Mouse (Mus musculus) intestine, embryonic 15.5 days (tissue): ENCODE results near the gene Lhx3. TPM values are rescaled to one million over a fixed set of nuclear protein-coding genes. Genes with fewer than 3 reads are reported as not detected.

Source experiments
- ATAC-seq: fragments of 200-750 bp; cut with Nextera tagmentation; 2 replicates; pipeline ENCODE4 v1.8.0; 2017; ENCODE audit warnings: moderate TSS enrichment, moderate library complexity
- H3K27ac ChIP-seq: fragments of 300-500 bp; sonication (generic); 2 replicates; pipeline ENCODE4 v1.5.1; 2015; ENCODE audit warnings: mild to moderate bottlenecking, inconsistent platforms
- H3K27me3 ChIP-seq: fragments of 300-500 bp; sonication (generic); replicated peaks from 2 replicates; pipeline ENCODE4 v1.6.1; 2015; ENCODE audit warnings: inconsistent platforms
- H3K36me3 ChIP-seq: fragments of 300-500 bp; sonication (generic); 2 replicates; pipeline ENCODE4 v1.6.1; 2015; ENCODE audit warnings: inconsistent platforms
- H3K4me1 ChIP-seq: fragments of 300-500 bp; sonication (generic); replicated peaks from 2 replicates; pipeline ENCODE4 v1.6.1; 2015; ENCODE audit warnings: inconsistent platforms
- H3K4me2 ChIP-seq: fragments of 300-500 bp; sonication (generic); replicated peaks from 2 replicates; pipeline ENCODE4 v1.6.1; 2015; ENCODE audit warnings: mild to moderate bottlenecking, inconsistent platforms
- H3K4me3 ChIP-seq: fragments of 300-500 bp; sonication (generic); replicated peaks from 2 replicates; pipeline ENCODE4 v1.5.1; 2015; ENCODE audit warnings: inconsistent platforms
- H3K9ac ChIP-seq: fragments of 300-500 bp; sonication (generic); 2 replicates; pipeline ENCODE4 v1.6.1; 2015; ENCODE audit warnings: inconsistent platforms
- H3K9me3 ChIP-seq: fragments of 300-500 bp; sonication (generic); 2 replicates; pipeline ENCODE4 v1.6.1; 2016; ENCODE audit warnings: inconsistent platforms
- WGBS: fragments of 180-500 bp; shearing (Covaris S2); methylation state at CpG from one replicate; pipeline ENCODE4 v1.1.7; 2015; 5-methylcytosine and 5-hydroxymethylcytosine counted together
- polyA plus RNA-seq: library from polyadenylated mRNA; unstranded; fragments of >200 nt; fragmentation: Nextera tagmentation; extraction: Ambion mirVana; gene quantifications from 2 replicates; pipeline ENCODE4 v1.2.1, GENCODE M21; 2015

Lhx3 gene
- polyA plus RNA-seq, result not detected in 2 replicates

- Histone ChIP-seq H3K4me3 (no peak within 1 kb of the TSS), H3K4me1 (peaks cover 9% of the 10 kb centered on the region; the same call in 1 of the 2 replicates), H3K9me3 (no peaks in the 10 kb centered on the region), H3K9ac (no peak within 1 kb of the TSS), H3K27ac (no peak within 1 kb of the TSS), H3K4me2 (peak within 1 kb of the TSS; percentile 38; the same call in 1 of the 2 replicates), H3K36me3 (peaks cover 25% of the 10 kb centered on the region), H3K27me3 (peaks cover 48% of the 10 kb centered on the region)
- 7% methylated on average over 19 of the region's 19 CpGs for WGBS
- ATAC-seq, result peak; percentile 96
These were observed at the start of gene Lhx3 for GRCm38 (mm10) chr2:26208126-26208789. TSS of gene Lhx3 (minus strand) at chr2:26208289.

GRCm38 (mm10) chr2:26257315-26258096 lies 49.4 kb upstream of the Lhx3 start:
- H3K4me3 ChIP-seq, result no peak overlapping the region
- WGBS, result 80% methylated on average over 16 of the region's 16 CpGs
- H3K4me2 ChIP-seq, result no peak overlapping the region
- H3K4me1 ChIP-seq, result no peaks in the 10 kb centered on the region
- no peak overlapping the region for H3K27ac ChIP-seq
- H3K27me3 ChIP-seq, result no peaks in the 10 kb centered on the region
- H3K36me3 ChIP-seq, result no peaks in the 10 kb centered on the region
- no peak overlapping the region for H3K9ac ChIP-seq
- ATAC-seq, result peak; percentile 60; the same call in 1 of the 2 replicates
- no peaks in the 10 kb centered on the region for H3K9me3 ChIP-seq

DNA sequence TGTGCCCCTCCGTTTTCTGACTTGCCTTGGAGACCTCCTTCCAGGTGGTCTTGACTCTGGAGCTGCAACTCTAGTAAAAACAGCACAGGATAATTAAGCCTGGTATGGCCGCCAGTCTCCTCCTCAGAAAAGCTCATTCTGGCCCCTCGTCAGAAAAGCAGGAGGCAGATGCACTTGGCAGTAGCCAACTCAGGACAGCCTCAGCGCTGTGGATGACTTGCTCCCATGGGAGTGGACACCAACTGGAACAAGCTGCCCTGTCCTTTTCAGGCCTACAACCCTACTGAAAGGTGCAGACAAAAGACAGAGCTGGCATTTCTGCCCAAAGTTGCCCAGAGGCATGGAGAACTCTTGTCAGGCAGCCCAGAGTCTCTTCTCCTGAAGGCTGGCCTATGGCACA lies 46.7 kb upstream of the Lhx3 start:
- Histone ChIP-seq H3K36me3 (no peaks in the 10 kb centered on the region), H3K27me3 (no peaks in the 10 kb centered on the region), H3K9ac (no peak overlapping the region), H3K4me3 (no peak overlapping the region), H3K9me3 (no peaks in the 10 kb centered on the region), H3K27ac (no peak overlapping the region), H3K4me1 (no peaks in the 10 kb centered on the region), H3K4me2 (no peak overlapping the region)
- ATAC-seq, result no peak
- WGBS, result 55% methylated on average over 4 of the region's 4 CpGs

- Histone ChIP-seq H3K27ac (no peak overlapping the region), H3K27me3 (no peaks in the 10 kb centered on the region), H3K9me3 (no peaks in the 10 kb centered on the region), H3K9ac (no peak overlapping the region), H3K4me2 (no peak overlapping the region), H3K4me1 (no peaks in the 10 kb centered on the region), H3K36me3 (no peaks in the 10 kb centered on the region), H3K4me3 (no peak overlapping the region)
- 58% methylated on average over 8 of the region's 8 CpGs for WGBS
- no peak for ATAC-seq
These were observed 44.6 kb upstream of the Lhx3 start for GRCm38 (mm10) chr2:26252514-26253206.

- Histone ChIP-seq H3K27me3 (no peaks in the 10 kb centered on the region), H3K4me1 (no peaks in the 10 kb centered on the region), H3K4me2 (no peak overlapping the region), H3K4me3 (no peak overlapping the region), H3K9ac (no peak overlapping the region), H3K9me3 (no peaks in the 10 kb centered on the region), H3K27ac (no peak overlapping the region), H3K36me3 (no peaks in the 10 kb centered on the region)
- peak; percentile 68; the same call in 1 of the 2 replicates for ATAC-seq
- WGBS, result 34% methylated on average over 3 of the region's 3 CpGs
These were observed 39.4 kb upstream of the Lhx3 start for GRCm38 (mm10) chr2:26247531-26247930.

- H3K36me3 ChIP-seq, result no peaks in the 10 kb centered on the region
- H3K4me3 ChIP-seq, result no peak overlapping the region
- H3K9me3 ChIP-seq, result no peaks in the 10 kb centered on the region
- peaks cover 18% of the 10 kb centered on the region for H3K4me1 ChIP-seq
- H3K9ac ChIP-seq, result no peak overlapping the region
- H3K27ac ChIP-seq, result no peak overlapping the region
- no peak overlapping the region for H3K4me2 ChIP-seq
- no peak for ATAC-seq
- WGBS, result 60% methylated on average over 3 of the region's 3 CpGs
- no peaks in the 10 kb centered on the region for H3K27me3 ChIP-seq
These were observed 32.8 kb upstream of the Lhx3 start for GRCm38 (mm10) chr2:26240841-26241240.

DNA sequence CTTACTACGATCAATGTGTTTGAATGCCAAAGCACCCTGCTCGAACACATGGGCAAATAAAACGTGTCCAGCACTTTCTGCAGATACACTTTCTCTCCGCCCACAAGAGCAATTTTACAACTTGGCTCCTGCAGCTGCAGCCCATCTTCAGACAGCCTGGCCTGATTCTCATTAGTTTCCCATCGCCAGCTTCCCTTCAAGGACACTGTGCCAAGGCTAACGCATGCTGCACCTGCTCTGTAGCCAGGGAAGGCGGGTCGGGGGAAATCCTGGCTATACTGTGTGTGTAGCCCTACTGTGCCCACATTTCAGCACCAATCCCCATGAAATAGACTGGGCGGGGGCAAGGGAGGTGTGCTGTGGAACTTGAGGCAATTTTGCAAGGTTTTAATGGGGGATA lies 32.2 kb upstream of the Lhx3 start:
- Histone ChIP-seq H3K4me1 (peaks cover 20% of the 10 kb centered on the region), H3K4me3 (no peak overlapping the region), H3K27me3 (no peaks in the 10 kb centered on the region), H3K9me3 (no peaks in the 10 kb centered on the region), H3K4me2 (no peak overlapping the region), H3K36me3 (no peaks in the 10 kb centered on the region), H3K27ac (0 out of 2 replicates have a peak overlapping the region, but pooled peaks have one; percentile 48), H3K9ac (no peak overlapping the region)
- ATAC-seq, result no peak
- 37% methylated on average over 9 of the region's 9 CpGs for WGBS

DNA sequence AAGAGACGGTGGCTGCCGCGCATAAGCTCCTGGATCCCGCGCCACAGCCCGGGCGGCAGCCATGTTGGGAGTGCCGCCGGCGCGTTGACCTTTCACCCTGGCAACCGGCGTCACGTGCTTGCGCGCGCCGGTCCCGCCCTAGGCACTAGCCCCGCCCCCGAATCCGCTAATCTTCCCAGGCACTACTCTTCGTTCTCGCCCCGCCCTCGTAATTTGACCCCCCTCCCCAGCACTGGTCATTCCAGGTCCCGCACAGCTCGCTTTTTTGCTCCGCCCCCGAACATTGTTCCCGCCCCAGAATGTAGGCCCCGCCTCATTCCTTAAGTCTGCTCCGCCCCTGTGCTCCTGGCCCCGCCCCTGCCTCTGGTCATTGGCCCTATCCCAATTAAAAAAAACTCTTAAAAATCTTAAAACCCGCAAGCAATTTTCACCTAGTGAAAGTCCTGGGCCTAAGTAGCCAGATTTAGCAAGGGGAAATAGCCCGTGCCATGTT lies 29.2 kb upstream of the Lhx3 start, which contains the start of gene Qsox2:
TSS of gene Qsox2 (minus strand) at position 236 of the 493 bp plus-strand sequence.
- H3K36me3 ChIP-seq, result no peaks in the 10 kb centered on the region
- 1% methylated on average over 31 of the region's 36 CpGs for WGBS
- peak within 1 kb of the TSS; percentile 85 for H3K9ac ChIP-seq
- no peaks in the 10 kb centered on the region for H3K9me3 ChIP-seq
- no peaks in the 10 kb centered on the region for H3K27me3 ChIP-seq
- ATAC-seq, result peak; percentile 85
- H3K4me2 ChIP-seq, result peak within 1 kb of the TSS; percentile 78
- H3K27ac ChIP-seq, result peak within 1 kb of the TSS; percentile 72
- peak within 1 kb of the TSS; percentile 79 for H3K4me3 ChIP-seq
- peaks cover 30% of the 10 kb centered on the region for H3K4me1 ChIP-seq

GRCm38 (mm10) chr2:26236681-26237289 lies 28.7 kb upstream of the Lhx3 start:
- Histone ChIP-seq H3K27ac (peak overlapping the region; percentile 72), H3K27me3 (no peaks in the 10 kb centered on the region), H3K9me3 (no peaks in the 10 kb centered on the region), H3K4me3 (peak overlapping the region; percentile 79), H3K4me1 (peaks cover 30% of the 10 kb centered on the region), H3K4me2 (peak overlapping the region; percentile 78), H3K36me3 (no peaks in the 10 kb centered on the region), H3K9ac (peak overlapping the region; percentile 85)
- ATAC-seq, result peak; percentile 39
- under 1% methylated on average over 50 of the region's 51 CpGs for WGBS

GRCm38 (mm10) chr2:26234771-26235170 lies 26.7 kb upstream of the Lhx3 start:
- H3K4me2 ChIP-seq, result peak overlapping the region; percentile 25
- no peaks in the 10 kb centered on the region for H3K9me3 ChIP-seq
- H3K36me3 ChIP-seq, result no peaks in the 10 kb centered on the region
- no peak overlapping the region for H3K9ac ChIP-seq
- ATAC-seq, result no peak
- H3K27me3 ChIP-seq, result no peaks in the 10 kb centered on the region
- no peak overlapping the region for H3K4me3 ChIP-seq
- WGBS, result 73% methylated on average over 2 of the region's 2 CpGs
- peaks cover 20% of the 10 kb centered on the region for H3K4me1 ChIP-seq
- H3K27ac ChIP-seq, result peak overlapping the region; percentile 56

GRCm38 (mm10) chr2:26234253-26234652 lies 26.2 kb upstream of the Lhx3 start:
- 55% methylated on average over 5 of the region's 5 CpGs for WGBS
- H3K27me3 ChIP-seq, result no peaks in the 10 kb centered on the region
- no peaks in the 10 kb centered on the region for H3K9me3 ChIP-seq
- no peak overlapping the region for H3K9ac ChIP-seq
- H3K36me3 ChIP-seq, result 0 out of 2 replicates have a peak, but pooled peaks cover 1% of the 10 kb centered on the region
- peak; percentile 25 for ATAC-seq
- peak overlapping the region; percentile 71 for H3K27ac ChIP-seq
- H3K4me1 ChIP-seq, result peaks cover 20% of the 10 kb centered on the region
- H3K4me3 ChIP-seq, result no peak overlapping the region
- H3K4me2 ChIP-seq, result peak overlapping the region; percentile 25; the same call in 1 of the 2 replicates
